Mouse (Mus musculus): ENCODE measurements around the gene Gm5431.

Gm5431 gene

GRCm38 (mm10) chr11:48838879-48839680 lies 62.9 kb downstream of the Gm5431 start:
- no peak for DNase-seq (ENCODE audit: low read depth, low spot score)

GRCm38 (mm10) chr11:48838181-48838797 lies 63.7 kb downstream of the Gm5431 start:
- no peak for DNase-seq (ENCODE audit: low read depth, low spot score)
